Mouse (Mus musculus) CH12.LX (cell line): ENCODE results near the gene Tph2. TPM values are rescaled to one million over a fixed set of nuclear protein-coding genes. Genes with fewer than 3 reads are reported as not detected.

ENCODE experiments used
- DNase-seq: peaks from one replicate; pipeline ENCODE4 v3.0.0-alpha.2; 2013; ENCODE audit errors: extremely low read depth
- H3K27ac ChIP-seq: 2 replicates; pipeline ENCODE4 v1.5.1; 2012; ENCODE audit warnings: low read depth, mild to moderate bottlenecking, control low read depth, moderate library complexity; ENCODE audit not compliant: insufficient read depth
- H3K27me3 ChIP-seq: replicated peaks from 2 replicates; pipeline ENCODE3; 2012; ENCODE audit warnings: inconsistent platforms
- H3K36me3 ChIP-seq, 2 experiments: replicated peaks in 1 of 2; 2 replicates each; pipeline versions ENCODE3 to v1.6.1; 2012; ENCODE audit warnings: inconsistent platforms in 1 of 2, low read length in 1 of 2, mild to moderate bottlenecking in 1 of 2, mixed read lengths in 1 of 2, moderate library complexity in 1 of 2; ENCODE audit not compliant: control insufficient read depth in 1 of 2, insufficient read depth in 1 of 2
- H3K4me1 ChIP-seq, 2 experiments: 2 replicates each; pipeline ENCODE4 v1.6.1; 2012; ENCODE audit warnings: inconsistent platforms in 1 of 2, moderate library complexity in 1 of 2; ENCODE audit not compliant: insufficient read depth in 2 of 2, control insufficient read depth in 1 of 2
- H3K4me2 ChIP-seq: 2 replicates; pipeline ENCODE4 v1.6.1; 2012; ENCODE audit warnings: low read depth, mild to moderate bottlenecking, control low read depth; ENCODE audit not compliant: poor library complexity, insufficient read depth, severe bottlenecking
- H3K4me3 ChIP-seq, 3 experiments: fragments of 150-350 bp in 1 of 3; sonication (generic) in 1 of 3; replicated peaks in 1 of 3; 2 replicates each; pipeline versions ENCODE3 to v1.5.1; 2011 to 2012; ENCODE audit warnings: low read depth in 2 of 3, low read length in 2 of 3, mild to moderate bottlenecking in 2 of 3, moderate library complexity in 2 of 3, control low read depth in 1 of 3, improper control_type of control experiment in 1 of 3, inconsistent platforms in 1 of 3, mixed read lengths in 1 of 3; ENCODE audit not compliant: poor library complexity in 1 of 3
- H3K79me2 ChIP-seq: replicated peaks from 2 replicates; pipeline ENCODE4 v1.6.1; 2012; ENCODE audit warnings: mild to moderate bottlenecking, moderate library complexity; ENCODE audit not compliant: control insufficient read depth, poor library complexity, insufficient read depth, severe bottlenecking; ENCODE audit errors: extremely low read depth
- H3K9ac ChIP-seq: 2 replicates; pipeline ENCODE4 v1.6.1; 2012; ENCODE audit warnings: low read depth, mild to moderate bottlenecking, control low read depth, moderate library complexity; ENCODE audit not compliant: insufficient read depth
- H3K9me3 ChIP-seq: replicated peaks from 2 replicates; pipeline ENCODE3; 2012; ENCODE audit warnings: low read length, inconsistent platforms, mixed read lengths
- BHLHE40 ChIP-seq: IDR thresholded peaks from 2 replicates; pipeline ENCODE4 v1.6.1; 2011; ENCODE audit warnings: mild to moderate bottlenecking, low read depth, low read length, improper control_type of control experiment
- CHD2 ChIP-seq: IDR thresholded peaks from 2 replicates; pipeline ENCODE4 v1.6.1; 2011; ENCODE audit warnings: low read length, improper control_type of control experiment
- CTCF ChIP-seq, 2 experiments: IDR thresholded peaks in 1 of 2; conservative IDR thresholded peaks in 1 of 2; 2 replicates each; pipeline ENCODE4 v1.5.1; 2011 to 2012; ENCODE audit warnings: low read depth in 2 of 2, low read length in 2 of 2, improper control_type of control experiment in 1 of 2, inconsistent platforms in 1 of 2, mild to moderate bottlenecking in 1 of 2, moderate library complexity in 1 of 2
- E2F4 ChIP-seq: IDR thresholded peaks from 2 replicates; pipeline ENCODE4 v1.6.1; 2011; ENCODE audit warnings: low read depth, low read length, improper control_type of control experiment; ENCODE audit not compliant: insufficient replicate concordance
- EP300 ChIP-seq: IDR thresholded peaks from 2 replicates; pipeline ENCODE4 v1.6.1; 2011; ENCODE audit warnings: low read length, improper control_type of control experiment
- JUN ChIP-seq: IDR thresholded peaks from 2 replicates; pipeline ENCODE4 v1.6.1; 2011; ENCODE audit warnings: low read depth, mild to moderate bottlenecking, low read length, improper control_type of control experiment, moderate library complexity; ENCODE audit not compliant: insufficient read depth
- JUND ChIP-seq: conservative IDR thresholded peaks from 2 replicates; pipeline ENCODE4 v1.6.1; 2011; ENCODE audit warnings: low read depth, low read length, improper control_type of control experiment
- MAFK ChIP-seq: IDR thresholded peaks from 2 replicates; pipeline ENCODE4 v1.6.1; 2011; ENCODE audit warnings: low read length, improper control_type of control experiment; ENCODE audit not compliant: insufficient replicate concordance
- MEF2A ChIP-seq: IDR thresholded peaks from 2 replicates; pipeline ENCODE4 v1.6.1; 2014; ENCODE audit warnings: low read depth, mild to moderate bottlenecking, inconsistent platforms, low read length, improper control_type of control experiment, borderline replicate concordance
- MXI1 ChIP-seq: IDR thresholded peaks from 2 replicates; pipeline ENCODE4 v1.6.1; 2011; ENCODE audit warnings: mild to moderate bottlenecking, low read depth, low read length, improper control_type of control experiment
- MYC ChIP-seq: IDR thresholded peaks from 2 replicates; pipeline ENCODE4 v1.6.1; 2011; ENCODE audit warnings: low read depth, mild to moderate bottlenecking, improper control_type of control experiment, low read length
- NELFE ChIP-seq: IDR thresholded peaks from 2 replicates; pipeline ENCODE4 v1.6.1; 2011; ENCODE audit warnings: low read depth, low read length, improper control_type of control experiment
- NRF1 ChIP-seq: IDR thresholded peaks from 2 replicates; pipeline ENCODE4 v1.6.1; 2014; ENCODE audit warnings: low read depth, mild to moderate bottlenecking, inconsistent platforms, low read length, improper control_type of control experiment, moderate library complexity
- PAX5 ChIP-seq: IDR thresholded peaks from 2 replicates; pipeline ENCODE4 v1.6.1; 2012; ENCODE audit warnings: low read length, inconsistent platforms, mixed read lengths
- POLR2A ChIP-seq: IDR thresholded peaks from 2 replicates; pipeline ENCODE4 v1.6.1; 2011; ENCODE audit warnings: low read depth, mild to moderate bottlenecking, improper control_type of control experiment, low read length
- RAD21 ChIP-seq: IDR thresholded peaks from 2 replicates; pipeline ENCODE4 v1.6.1; 2011; ENCODE audit warnings: low read depth, mild to moderate bottlenecking, low read length, improper control_type of control experiment, moderate library complexity
- USF1 ChIP-seq: IDR thresholded peaks from 2 replicates; pipeline ENCODE4 v1.6.1; 2014; ENCODE audit warnings: low read depth, mild to moderate bottlenecking, inconsistent platforms, low read length, improper control_type of control experiment
- ZC3H11A ChIP-seq: IDR thresholded peaks from 2 replicates; pipeline ENCODE4 v1.6.1; 2012; ENCODE audit warnings: low read depth, mild to moderate bottlenecking, inconsistent platforms, low read length, improper control_type of control experiment
- ZKSCAN1 ChIP-seq: IDR thresholded peaks from 2 replicates; pipeline ENCODE4 v1.6.1; 2012; ENCODE audit warnings: low read depth, inconsistent platforms, low read length, improper control_type of control experiment, borderline replicate concordance
- ZMIZ1 ChIP-seq: IDR thresholded peaks from 2 replicates; pipeline ENCODE4 v1.6.1; 2012; ENCODE audit warnings: low read depth, mild to moderate bottlenecking, inconsistent platforms, low read length, improper control_type of control experiment
- ZNF384 ChIP-seq: IDR thresholded peaks from 2 replicates; pipeline ENCODE4 v1.6.1; 2012; ENCODE audit warnings: low read depth, low read length, improper control_type of control experiment, inconsistent platforms
- dilution Hi-C: fragments of 300-500 bp; cut with MboI; formaldehyde crosslinking; loops from 2 replicates; pipeline ENCODE4 v1.14.3; 2020; ENCODE audit warnings: low sequenced_read_pairs; ENCODE audit not compliant: extremely low pct_unique_long_range_greater_than_20kb, extremely low pct_ligation_motif_present
- in situ Hi-C: fragments of 300-500 bp; cut with MboI; formaldehyde crosslinking; loops from 3 replicates; pipeline ENCODE4 v1.14.3; 2019; ENCODE audit warnings: low sequenced_read_pairs, low pct_ligation_motif_present, low pct_unique_long_range_greater_than_20kb, mixed read lengths
- polyA plus RNA-seq: library from polyadenylated mRNA; unstranded; fragments of >175 nt; gene quantifications from 2 replicates; pipeline ENCODE4 v1.2.1, GENCODE M21; 2012; ENCODE audit warnings: low read depth; ENCODE audit not compliant: insufficient read length
- total RNA-seq, 2 experiments: library from RNA; depleted of rRNA; stranded (reverse); fragments of 300-350 nt in 1 of 2; fragments of >200 nt in 1 of 2; gene quantifications; 2 replicates each; pipeline ENCODE4 v1.2.3; 2012 to 2014

Tph2 gene
- total and polyA plus RNA-seq, 3 experiments, result 0.42 to 0.55 (median 0.54) TPM

- H3K27ac ChIP-seq, result no peak overlapping the region
- H3K9ac ChIP-seq, result no peak overlapping the region
- no peaks in the 10 kb centered on the region for H3K27me3 ChIP-seq
- TF ChIP-seq EP300 (no peak), MAFK (no peak), PAX5 (no peak), NELFE (no peak), JUND (no peak), NRF1 (no peak), BHLHE40 (no peak), ZNF384 (no peak), CTCF (conservative IDR thresholded peaks at IDR 0.05 in 1 of 2, IDR thresholded peaks at IDR 0.05 in 1 of 2; ENCODE audit: low read depth in 2 of 2, low read length in 2 of 2) (no peak), MYC (no peak), RAD21 (no peak), CHD2 (no peak), E2F4 (no peak), ZKSCAN1 (no peak), MXI1 (no peak), USF1 (no peak), ZC3H11A (no peak)
- no peaks in the 10 kb centered on the region for H3K4me1 ChIP-seq
- H3K79me2 ChIP-seq, result no peaks in the 10 kb centered on the region
- in situ Hi-C loops, result no loop called here
- no peak overlapping the region for H3K4me3 ChIP-seq
- dilution Hi-C loops, result no loop called here
- H3K4me2 ChIP-seq, result no peak overlapping the region
- H3K36me3 ChIP-seq, result peaks cover 29 to 76% of the 10 kb centered on the region in 2 experiments
- DNase-seq, result no peak
- no peaks in the 10 kb centered on the region for H3K9me3 ChIP-seq
Measured at GRCm38 (mm10) chr10:115226586-115226985, 41.8 kb upstream of the Tph2 start.

DNA sequence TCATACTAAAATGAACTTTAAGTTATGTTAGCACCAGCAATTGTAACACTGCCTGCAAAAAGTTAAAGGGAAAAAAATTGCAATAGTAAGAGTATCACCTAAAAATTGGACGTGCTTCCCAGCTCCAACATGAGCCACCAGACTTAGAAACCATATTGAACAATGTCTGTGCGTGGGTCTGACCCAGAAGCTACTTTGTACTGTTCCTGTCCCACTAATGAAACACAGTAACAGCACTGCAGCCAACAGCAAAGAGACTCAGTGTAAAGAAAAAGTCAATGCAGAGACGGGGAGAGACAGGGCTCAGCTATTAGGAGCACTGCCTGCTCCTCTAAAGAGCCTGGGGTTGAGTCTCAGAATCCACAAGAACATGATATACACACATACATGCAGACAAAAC, 39.0 kb upstream of the Tph2 start:
- in situ Hi-C loops, result no loop called here

More for the DNA sequence above, 39.0 kb upstream of the Tph2 start:
- Histone ChIP-seq H3K36me3 (peaks cover 29 to 79% of the 10 kb centered on the region in 2 experiments), H3K4me2 (no peak overlapping the region), H3K79me2 (no peaks in the 10 kb centered on the region), H3K4me3 (no peak overlapping the region), H3K27me3 (no peaks in the 10 kb centered on the region), H3K4me1 (no peaks in the 10 kb centered on the region), H3K27ac (no peak overlapping the region), H3K9me3 (no peaks in the 10 kb centered on the region), H3K9ac (no peak overlapping the region)
- TF ChIP-seq JUN, result no peak
- no peak for TF ChIP-seq MAFK
- TF ChIP-seq RAD21, result no peak
- TF ChIP-seq PAX5, result no peak
- no peak for TF ChIP-seq MXI1
- no peak for TF ChIP-seq MEF2A
- TF ChIP-seq POLR2A, result no peak
- TF ChIP-seq ZMIZ1, result no peak
- no peak for TF ChIP-seq NRF1
- no peak for DNase-seq
- dilution Hi-C loops, result no loop called here
